Mouse (Mus musculus): ENCODE results near the gene Gpkow. TPM values are rescaled to one million over a fixed set of nuclear protein-coding genes. Genes with fewer than 3 reads are reported as not detected.

Gene Gpkow
- total and polyA plus RNA-seq, 3 experiments: 23.4 to 539 (median 37.0) TPM

DNA sequence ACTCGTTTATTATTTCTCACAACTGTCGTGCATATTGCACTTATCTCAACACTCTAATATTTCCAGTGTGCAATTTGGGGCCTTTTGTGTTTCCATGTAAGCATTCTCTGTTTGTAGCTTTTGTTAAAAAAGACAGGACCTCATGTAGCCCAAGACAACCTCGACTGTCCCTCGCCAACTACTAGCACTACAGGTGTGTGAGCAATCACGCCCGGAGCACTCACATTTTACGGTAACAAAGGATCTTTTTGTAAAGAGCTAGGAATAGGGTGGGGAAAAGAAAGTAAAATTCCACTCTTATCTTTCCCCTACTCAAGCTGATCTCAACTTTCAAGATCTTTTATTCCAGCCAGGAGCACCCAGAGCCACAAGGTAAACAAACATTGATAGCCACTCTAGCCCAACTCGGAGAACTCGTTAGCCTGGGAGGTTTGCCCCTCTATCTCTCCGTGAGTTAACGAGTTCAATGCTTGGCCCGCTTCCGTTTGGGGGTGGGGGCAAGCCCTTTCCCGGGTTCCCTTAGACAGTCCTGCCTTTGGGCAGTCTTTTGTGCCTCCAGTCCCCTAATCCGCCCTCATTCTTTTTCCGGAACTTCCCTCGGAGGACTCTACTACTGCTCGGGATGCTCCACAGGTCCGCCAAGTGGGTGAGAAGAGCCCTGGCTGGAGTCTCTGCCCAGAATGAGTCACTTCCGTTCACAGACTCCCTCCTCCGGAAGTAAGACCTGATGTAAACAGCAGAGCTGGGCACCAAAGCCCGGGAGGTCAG lies 24.8 kb downstream of the Gpkow start, which contains the start of gene Gm45208 (continued):
- TF ChIP-seq EP300 (IDR thresholded peaks at IDR 0.05; ENCODE audit: low read depth in 1 of 2, low read length in 2 of 2): 0 out of 4 replicates have a peak, but pooled peaks of 1 of the 2 experiments have one; percentile 3
- no peak for TF ChIP-seq MEF2A (IDR thresholded peaks at IDR 0.05; ENCODE audit: extremely low read depth, insufficient replicate concordance, low read depth, low read length, poor library complexity, severe bottlenecking)
- no peak for TF ChIP-seq MYB (IDR thresholded peaks at IDR 0.05; ENCODE audit: low read depth, low read length)

DNA sequence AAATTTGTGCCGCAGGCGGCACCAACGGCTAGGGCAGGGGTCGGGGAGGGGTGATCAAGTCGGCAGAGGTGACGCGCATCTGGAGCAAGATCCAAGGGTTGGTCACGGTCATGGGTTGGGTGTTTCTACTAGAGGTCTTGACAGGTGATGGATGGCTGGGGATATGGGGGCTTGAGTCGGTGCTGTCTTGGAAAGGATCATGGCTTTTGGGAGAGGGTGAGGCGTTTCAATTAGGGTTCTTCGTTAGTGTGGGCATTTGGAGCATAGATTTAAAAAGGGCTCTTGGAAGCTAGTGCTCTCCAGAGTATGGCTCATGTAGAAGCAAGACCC lies 25.3 kb downstream of the Gpkow start:
- Histone ChIP-seq H3K4me1 (ENCODE audit: control insufficient read depth in 1 of 2, insufficient read depth in 2 of 2, low read length in 2 of 2) (peaks cover 0 to 6% of the 10 kb centered on the region in 2 experiments; a peak in 2 of 4 replicates), H3K27me3 (ENCODE audit: control insufficient read depth in 1 of 2, insufficient read depth in 2 of 2, low read length in 2 of 2) (no peaks in the 10 kb centered on the region), H3K36me3 (ENCODE audit: control insufficient read depth in 1 of 2, insufficient read depth in 2 of 2, low read length in 2 of 2) (no peaks in the 10 kb centered on the region), H3K79me2 (ENCODE audit: control insufficient read depth, insufficient read depth, low read length, poor library complexity) (peaks cover 6% of the 10 kb centered on the region), H3K9me3 (replicated peaks; ENCODE audit: insufficient read depth, low read length) (no peaks in the 10 kb centered on the region), H3K4me3 (ENCODE audit: control insufficient read depth in 1 of 2, insufficient read depth in 1 of 2, low read depth in 2 of 2, low read length in 2 of 2) (peak overlapping the region; percentile 79 to 86), H3K9ac (ENCODE audit: control insufficient read depth, low read depth, low read length, poor library complexity, severe bottlenecking) (peak overlapping the region; percentile 90), H3K27ac (ENCODE audit: control insufficient read depth, low read depth, low read length) (0 out of 2 replicates have a peak overlapping the region, but pooled peaks have one; percentile 8)
- no peak for TF ChIP-seq ZC3H11A (IDR thresholded peaks at IDR 0.05; ENCODE audit: low read depth, low read length)
- TF ChIP-seq MAX (IDR thresholded peaks at IDR 0.05; ENCODE audit: low read length): no peak
- no peak for TF ChIP-seq TBP (IDR thresholded peaks at IDR 0.05; ENCODE audit: low read depth, low read length)
- no peak for TF ChIP-seq POLR2AphosphoS5 (IDR thresholded peaks at IDR 0.05; ENCODE audit: borderline replicate concordance, low read depth, low read length)
- TF ChIP-seq CTCF (IDR thresholded peaks at IDR 0.05 in 2 of 3, conservative IDR thresholded peaks at IDR 0.05 in 1 of 3; ENCODE audit: control insufficient read depth in 1 of 3, insufficient read depth in 1 of 3, low read depth in 2 of 3, low read length in 3 of 3, poor library complexity in 1 of 3, severe bottlenecking in 1 of 3): no peak
- no peak for TF ChIP-seq GATA1 (IDR thresholded peaks at IDR 0.05; ENCODE audit: low read depth, low read length)
- DNase-seq (ENCODE audit: low read depth, low spot score): no peak

DNA sequence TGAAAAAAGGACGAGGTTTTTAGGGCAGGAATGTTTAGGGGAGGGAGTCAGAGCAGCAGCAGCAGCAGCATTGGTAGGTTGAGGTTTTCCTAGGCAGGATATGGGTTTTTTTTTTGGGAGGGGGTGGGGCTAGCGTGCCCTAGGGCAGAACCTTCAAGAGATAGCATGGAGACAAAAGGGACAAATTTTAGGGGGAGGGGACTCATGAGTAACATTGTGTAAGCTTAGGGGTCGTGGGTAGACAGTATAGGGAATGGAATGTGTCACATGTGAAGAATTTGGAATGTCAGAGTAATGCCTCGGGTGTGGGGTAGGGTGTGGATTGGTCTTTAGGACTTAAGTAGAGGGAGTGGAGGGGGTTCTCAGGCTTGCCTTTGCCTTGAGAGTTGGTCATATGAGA lies 25.8 kb downstream of the Gpkow start:
- DNase-seq (ENCODE audit: low read depth, low spot score): peak; percentile 39
- H3K9me3 ChIP-seq (replicated peaks; ENCODE audit: insufficient read depth, low read length): no peaks in the 10 kb centered on the region
- no peaks in the 10 kb centered on the region for H3K36me3 ChIP-seq (ENCODE audit: control insufficient read depth in 1 of 2, insufficient read depth in 2 of 2, low read length in 2 of 2)
- peaks cover 6% of the 10 kb centered on the region for H3K79me2 ChIP-seq (ENCODE audit: control insufficient read depth, insufficient read depth, low read length, poor library complexity)
- H3K4me1 ChIP-seq (ENCODE audit: control insufficient read depth in 1 of 2, insufficient read depth in 2 of 2, low read length in 2 of 2): peaks cover under 1 to 10% of the 10 kb centered on the region in 2 experiments; a peak in 3 of 4 replicates
- peak overlapping the region; percentile 79 to 86 for H3K4me3 ChIP-seq (ENCODE audit: control insufficient read depth in 1 of 2, insufficient read depth in 1 of 2, low read depth in 2 of 2, low read length in 2 of 2)
- no peak overlapping the region for H3K27ac ChIP-seq (ENCODE audit: control insufficient read depth, low read depth, low read length)
- H3K27me3 ChIP-seq (ENCODE audit: control insufficient read depth in 1 of 2, insufficient read depth in 2 of 2, low read length in 2 of 2): no peaks in the 10 kb centered on the region
- peak overlapping the region; percentile 90 for H3K9ac ChIP-seq (ENCODE audit: control insufficient read depth, low read depth, low read length, poor library complexity, severe bottlenecking)
- no peak for TF ChIP-seq TCF12 (IDR thresholded peaks at IDR 0.05; ENCODE audit: low read depth, low read length)
- TF ChIP-seq UBTF (IDR thresholded peaks at IDR 0.05; ENCODE audit: borderline replicate concordance, insufficient read depth, low read depth, low read length): no peak
- TF ChIP-seq NELFE (IDR thresholded peaks at IDR 0.05; ENCODE audit: low read depth, low read length): no peak
- TF ChIP-seq ZNF384 (IDR thresholded peaks at IDR 0.05; ENCODE audit: low read depth, low read length): peak; percentile 60; the same call in 1 of the 2 replicates
- TF ChIP-seq RAD21 (IDR thresholded peaks at IDR 0.05; ENCODE audit: low read depth, low read length): no peak
- no peak for TF ChIP-seq MAZ (IDR thresholded peaks at IDR 0.05; ENCODE audit: low read depth, low read length)
- no peak for TF ChIP-seq MXI1 (IDR thresholded peaks at IDR 0.05; ENCODE audit: low read depth, low read length)
- no peak for TF ChIP-seq POLR2AphosphoS2 (IDR thresholded peaks at IDR 0.05; ENCODE audit: low read length)

Data from MEL (cell line).